Mouse (Mus musculus) kidney, adult 2 months (tissue): ENCODE measurements around the gene Kazn.

Experiments
- CTCF ChIP-seq: fragments of 200-500 bp; conservative IDR thresholded peaks from 2 replicates; pipeline ENCODE4 v1.5.1; 2011; ENCODE audit warnings: low read depth, mild to moderate bottlenecking, control low read depth, low read length, moderate library complexity, mixed read lengths; ENCODE audit not compliant: insufficient read depth, insufficient read length
- POLR2A ChIP-seq: fragments of 200-500 bp; IDR thresholded peaks from one replicate; pipeline ENCODE4 v1.6.1; 2011; ENCODE audit warnings: low read depth, low read length, control low read depth

DNA sequence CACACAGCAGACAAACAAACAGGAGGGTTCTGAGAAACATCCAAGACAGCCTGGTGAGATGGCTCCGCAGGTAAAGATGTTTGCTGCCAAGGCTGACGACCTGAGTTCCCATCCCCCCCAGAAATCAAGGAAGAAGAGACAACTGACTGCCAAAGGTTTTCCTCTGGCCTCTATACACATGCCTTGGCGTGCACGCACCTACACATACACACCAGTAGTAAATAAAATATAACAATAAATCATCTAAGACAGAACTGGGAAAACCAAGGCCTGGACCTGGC lies 158.8 kb downstream of the Kazn start:
- TF ChIP-seq CTCF (no peak), POLR2A (no peak)
